Comparison of ENCODE assay signal across 11 mouse cellular contexts in genomic region chr8:125513242-125513866, GRCm38 (mm10). TPM values are rescaled to one million over a fixed set of nuclear protein-coding genes. Genes with fewer than 3 reads are reported as not detected.
DNase-seq lines count a peak whose midpoint lies in the region; ATAC-seq lines count a peak whose summit lies in the region.
"Had no signal": no experiment of that assay in that cellular context is flagged by ENCODE, and none has a peak within 500 bp of the region (broad histone marks: within the 10 kb centered on the region; RNA-seq: fewer than 3 reads in every experiment).

No protein-coding gene starts in this region.

- no peak overlapping the region for H3K4me3 ChIP-seq in heart, embryonic 12.5 days
- H3K4me3 ChIP-seq in neural tube, embryonic 11.5 days (ENCODE audit: low read depth, low read length), result no peak overlapping the region
- H3K4me3 ChIP-seq in limb, embryonic 10.5 days, result no peak overlapping the region
- H3K4me3 ChIP-seq: erythroblast, embryonic 14.5 days; myocyte had no signal

- H3K4me2 ChIP-seq in heart, embryonic 12.5 days, result peak overlapping the region; percentile 43
- H3K4me2 ChIP-seq in neural tube, embryonic 11.5 days (ENCODE audit: low read depth), result no peak overlapping the region

- H3K36me3 ChIP-seq in heart, embryonic 12.5 days, result 0 out of 2 replicates have a peak, but pooled peaks cover 4% of the 10 kb centered on the region
- H3K36me3 ChIP-seq in neural tube, embryonic 11.5 days (ENCODE audit: control insufficient read depth, insufficient read depth, low read length), result no peaks in the 10 kb centered on the region
- 0 out of 2 replicates have a peak, but pooled peaks cover 2% of the 10 kb centered on the region for H3K36me3 ChIP-seq in limb, embryonic 10.5 days

- H3K27ac ChIP-seq in heart, embryonic 12.5 days (ENCODE audit: poor library complexity, severe bottlenecking), result peak overlapping the region; percentile 98
- peak overlapping the region; percentile 42; the same call in 1 of the 2 replicates for H3K27ac ChIP-seq in neural tube, embryonic 11.5 days (ENCODE audit: low read depth, low read length)
- H3K27ac ChIP-seq in limb, embryonic 10.5 days, result peak overlapping the region; percentile 66; the same call in 1 of the 2 replicates

- H3K9me3 ChIP-seq in heart, embryonic 12.5 days (replicated peaks), result no peaks in the 10 kb centered on the region
- H3K9me3 ChIP-seq in neural tube, embryonic 11.5 days (ENCODE audit: control insufficient read depth, low read length), result no peaks in the 10 kb centered on the region
- no peaks in the 10 kb centered on the region for H3K9me3 ChIP-seq in limb, embryonic 10.5 days (replicated peaks)

- H3K9ac ChIP-seq in heart, embryonic 12.5 days, result peak overlapping the region; percentile 69
- H3K9ac ChIP-seq in neural tube, embryonic 11.5 days (ENCODE audit: low read length), result no peak overlapping the region

- WGBS in heart, embryonic 12.5 days, result 47% methylated on average over 5 of the region's 5 CpGs
- WGBS in neural tube, embryonic 11.5 days, result 58% methylated on average over 5 of the region's 5 CpGs
- 66% methylated on average over 5 of the region's 5 CpGs for WGBS in limb, embryonic 10.5 days

- ATAC-seq in heart, embryonic 12.5 days (ENCODE audit: insufficient number of reproducible peaks, low FRiP score), result no peak
- ATAC-seq in neural tube, embryonic 11.5 days (ENCODE audit: insufficient read depth, low FRiP score, low TSS enrichment), result no peak
- no peak for ATAC-seq in inflammation-experienced regulatory T-cells, adult 6 months

- peaks cover 91% of the 10 kb centered on the region for H3K4me1 ChIP-seq in heart, embryonic 12.5 days (replicated peaks)
- H3K4me1 ChIP-seq in neural tube, embryonic 11.5 days (ENCODE audit: control insufficient read depth, insufficient read depth, low read length), result peaks cover 20% of the 10 kb centered on the region
- H3K4me1 ChIP-seq in limb, embryonic 10.5 days, result peaks cover 58% of the 10 kb centered on the region

- DNase-seq in heart, postnatal 4 days, result no peak
- DNase-seq in neural tube, embryonic 11.5 days (ENCODE audit: low spot score), result no peak
- DNase-seq in neural tube, embryonic 10.5 days (ENCODE audit: extremely low spot score, low spot score), result no peak
- no peak for DNase-seq in limb, embryonic 10.5 days (ENCODE audit: low spot score)
- DNase-seq in natural killer cell, adult 2 months (ENCODE audit: low spot score in 2 of 2), result no peak
- DNase-seq in gastrocnemius, adult 18-20 months (ENCODE audit: low spot score), result no peak
- DNase-seq: kidney, postnatal 14 days had no signal

- no peaks in the 10 kb centered on the region for H3K27me3 ChIP-seq in heart, embryonic 12.5 days (replicated peaks)
- no peaks in the 10 kb centered on the region for H3K27me3 ChIP-seq in neural tube, embryonic 11.5 days (ENCODE audit: control insufficient read depth, insufficient read depth, low read length)
- no peaks in the 10 kb centered on the region for H3K27me3 ChIP-seq in limb, embryonic 10.5 days (ENCODE audit: low read depth, poor library complexity, severe bottlenecking)

RNA-seq across cellular contexts. Expression of gene Sipa1l2, which starts 56.3 kb away (rescaled TPM):
- 32.8 and 36.0 TPM in 2 replicates for polyA plus RNA-seq in heart, embryonic 12.5 days (2016; fragmentation: Nextera tagmentation; extraction: Ambion mirVana)
- 10 to 100 TPM; 70.1 to 72.6 TPM for total RNA-seq in heart, postnatal 4 days (2021)
- 11.6 TPM in 2 replicates for polyA plus RNA-seq in neural tube, embryonic 11.5 days (2014; fragmentation: Nextera tagmentation; extraction: Ambion mirVana)
- 11.0 and 13.9 TPM in 2 replicates for polyA plus RNA-seq in limb, embryonic 10.5 days (2016; fragmentation: Nextera tagmentation; extraction: Ambion mirVana)
- 1 to 10 TPM; 5.1 to 7.5 TPM for total RNA-seq in gastrocnemius, adult 18-20 months (2021)
- polyA plus RNA-seq in inflammation-experienced regulatory T-cells, adult 6 months (2017; shearing (Covaris generic)), result 1 to 10 TPM in 2 of 3 experiments, under 1 TPM in 1; 0.39 to 2.2 (median 2.0) TPM

Comparison
In these comparisons a context has a peak if more than half of its experiments do, and no peak if none do; other contexts are left out.
1. H3K27ac ChIP-seq: peak in every context shown above with its lines; median percentile 98 in heart, embryonic 12.5 days; 66 in limb, embryonic 10.5 days; 42 in neural tube, embryonic 11.5 days.